Mouse (Mus musculus) 416B (cell line): ENCODE measurements at regions not wholly inside any gene's neighbourhood (a gene's known extent, or its start where the extent isn't known, plus 50 kb on each side); places are given as distances from the start of the nearest gene placed in this dataset.

Source experiments
- DNase-seq: peaks from one replicate; pipeline ENCODE4 v3.0.0; 2011; ENCODE audit warnings: low read depth

GRCm38 (mm10) chr6:43775525-43775924 is 109.4 kb upstream of the Tpk1 start:
- no peak for DNase-seq

- peak; percentile 41 for DNase-seq
Measured at GRCm38 (mm10) chr6:43774490-43774889, 108.4 kb upstream of the Tpk1 start.

- no peak for DNase-seq
Measured at GRCm38 (mm10) chr6:43773561-43773960, 107.5 kb upstream of the Tpk1 start.

- no peak for DNase-seq
Measured at GRCm38 (mm10) chr6:43765958-43766357, 99.9 kb upstream of the Tpk1 start.
